Mouse (Mus musculus) heart, adult 18-20 months (tissue): ENCODE measurements at regions not wholly inside any gene's neighbourhood (a gene's known extent, or its start where the extent isn't known, plus 50 kb on each side); places are given as distances from the start of the nearest gene placed in this dataset.
A peak's percentile ranks its signal among the peaks of the same experiment; 100 is the strongest.

Experiments
- DNase-seq, 2 experiments: peaks; one replicate each; pipeline ENCODE4 v3.0.0; 2021 to 2022; ENCODE audit warnings: mixed read lengths in 1 of 2

- DNase-seq: no peak
Measured at GRCm38 (mm10) chr9:34143131-34143795, 342.4 kb upstream of the Kirrel3 start.

GRCm38 (mm10) chr9:34155240-34156019 is 330.3 kb upstream of the Kirrel3 start:
- DNase-seq: no peak

DNA sequence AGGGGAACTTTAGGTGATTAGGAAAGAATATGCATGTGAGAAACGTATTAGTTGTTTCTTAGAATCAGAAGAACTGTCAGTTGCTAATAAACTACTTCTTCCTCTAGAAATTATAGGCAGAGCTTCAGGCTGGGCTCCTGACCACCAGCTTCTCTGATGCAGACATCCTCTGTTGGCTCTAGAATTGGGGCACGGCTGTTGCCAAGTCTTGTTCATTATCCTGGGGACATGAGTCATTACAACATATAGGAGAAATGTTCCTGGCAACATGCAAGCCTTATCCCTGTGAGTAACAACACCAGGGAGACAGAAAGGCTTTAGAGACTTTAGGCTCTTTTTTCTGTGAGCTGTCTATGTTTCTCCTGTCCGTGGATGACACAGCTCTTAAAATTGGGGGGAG is 329.1 kb upstream of the Kirrel3 start:
- no peak for DNase-seq

GRCm38 (mm10) chr9:34161119-34161518 is 324.6 kb upstream of the Kirrel3 start:
- DNase-seq: no peak

GRCm38 (mm10) chr9:34186314-34186713 is 299.4 kb upstream of the Kirrel3 start:
- no peak for DNase-seq

DNA sequence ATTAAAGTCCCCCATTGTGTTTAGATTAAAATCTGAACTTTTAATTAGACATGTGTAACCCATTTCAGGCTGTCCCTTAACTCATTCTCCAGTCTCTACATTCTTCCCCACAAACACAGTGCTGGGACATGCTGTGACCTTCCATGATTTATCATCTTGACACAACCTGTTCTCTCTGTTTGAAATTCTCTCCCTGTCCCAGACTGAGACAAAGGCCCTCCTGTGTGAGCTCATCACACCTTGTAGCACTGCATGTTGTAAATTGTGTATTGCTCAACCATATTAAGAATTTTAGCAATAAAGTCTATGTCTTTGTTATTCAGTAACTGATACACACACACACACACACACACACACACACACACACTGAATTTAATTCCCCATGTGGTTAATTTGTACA is 293.2 kb upstream of the Kirrel3 start:
- no peak for DNase-seq

GRCm38 (mm10) chr9:34202122-34202941 is 283.4 kb upstream of the Kirrel3 start:
- DNase-seq: no peak

GRCm38 (mm10) chr9:34202942-34203551 is 282.6 kb upstream of the Kirrel3 start:
- no peak for DNase-seq

- no peak for DNase-seq
Measured at GRCm38 (mm10) chr9:34203624-34204365, 281.9 kb upstream of the Kirrel3 start.

GRCm38 (mm10) chr9:34204479-34204878 is 281.2 kb upstream of the Kirrel3 start:
- no peak for DNase-seq

- no peak for DNase-seq
Measured at GRCm38 (mm10) chr9:34231561-34231960, 254.1 kb upstream of the Kirrel3 start.

DNA sequence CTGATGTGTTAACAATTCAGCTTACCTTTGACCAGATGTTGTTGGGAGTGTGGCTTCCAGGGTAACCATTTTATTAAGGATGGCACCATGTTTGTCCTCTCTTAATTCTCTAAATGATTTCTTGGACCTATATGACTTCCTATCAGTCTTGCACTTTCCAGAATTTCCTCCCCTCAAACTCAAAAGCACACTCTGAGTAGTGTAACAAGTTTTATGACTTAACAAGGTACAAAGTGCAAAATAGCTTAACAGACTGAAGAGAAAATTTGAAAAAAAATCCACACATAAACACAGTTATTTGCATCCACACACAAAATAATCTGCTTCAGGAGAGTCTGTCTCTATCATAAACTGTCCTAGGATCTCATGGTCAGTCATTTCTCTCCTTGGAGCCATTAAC is 251.0 kb upstream of the Kirrel3 start:
- no peak for DNase-seq

- no peak for DNase-seq
Measured at GRCm38 (mm10) chr9:34239531-34239930, 246.2 kb upstream of the Kirrel3 start.

GRCm38 (mm10) chr9:34243674-34244073 is 242.0 kb upstream of the Kirrel3 start:
- DNase-seq: no peak

- no peak for DNase-seq
Measured at GRCm38 (mm10) chr9:34244576-34244975, 241.1 kb upstream of the Kirrel3 start.

GRCm38 (mm10) chr9:34252796-34253195 is 232.9 kb upstream of the Kirrel3 start:
- DNase-seq: no peak

- no peak for DNase-seq
Measured at GRCm38 (mm10) chr9:34258492-34258891, 227.2 kb upstream of the Kirrel3 start.

DNA sequence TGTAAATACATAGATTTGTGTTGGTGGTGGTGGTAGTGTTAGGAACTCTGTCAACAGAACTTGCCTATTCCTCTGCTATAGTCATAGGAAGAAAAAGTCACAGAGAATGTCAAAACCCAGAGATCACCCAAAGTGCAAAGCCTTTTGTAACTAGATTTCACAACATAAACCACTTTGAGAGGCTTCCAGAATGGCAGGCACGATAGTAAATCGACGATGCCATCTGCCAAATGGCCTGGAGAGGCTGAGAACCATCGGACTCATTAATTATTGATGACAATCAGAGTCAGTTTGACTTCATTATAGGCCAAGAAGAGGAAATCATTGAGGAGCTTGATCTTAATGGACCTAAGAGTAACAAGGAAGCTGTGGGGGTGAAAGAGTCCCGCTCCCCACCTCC is 207.6 kb upstream of the Kirrel3 start:
- DNase-seq: no peak

DNA sequence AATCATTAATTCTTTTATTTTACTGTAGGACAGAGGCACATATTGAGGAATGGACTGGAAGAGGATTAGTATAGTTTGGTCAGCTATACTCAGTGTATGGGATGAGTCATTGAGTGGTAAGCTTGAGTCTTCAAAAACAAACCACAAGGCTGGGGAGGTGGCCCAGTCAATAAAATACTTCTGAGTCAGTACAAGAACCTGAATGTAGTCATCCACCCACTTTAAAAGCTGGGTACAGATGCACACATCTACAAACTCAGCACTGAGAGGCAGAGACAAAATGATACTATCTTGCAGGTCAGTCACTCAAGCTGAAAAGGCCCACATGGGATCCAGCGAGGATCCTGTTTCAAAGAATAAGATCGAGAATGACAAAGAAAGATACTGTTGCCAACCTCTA is 206.3 kb upstream of the Kirrel3 start:
- no peak for DNase-seq

- DNase-seq: peak in 1 of 2 experiments; percentile 2
Measured at GRCm38 (mm10) chr9:34279906-34280305, 205.8 kb upstream of the Kirrel3 start.

- DNase-seq: no peak
Measured at GRCm38 (mm10) chr9:34280311-34281208, 205.1 kb upstream of the Kirrel3 start.
